Mouse (Mus musculus) gastrocnemius, postnatal 36 days (tissue): Measurements from ENCODE around the gene Gm21969. TPM values are rescaled to one million over a fixed set of nuclear protein-coding genes. Genes with fewer than 3 reads are reported as not detected.

Experiments used
- DNase-seq, 2 experiments: peaks; one replicate each; pipeline ENCODE4 v3.0.0; 2022
- intact Hi-C: fragments of 180-260 bp; cut with DNase I; formaldehyde crosslinking; loops from one replicate; pipeline ENCODE4 v1.15.1; 2025
- total RNA-seq, 2 experiments: library from RNA; stranded (reverse); gene quantifications; 2 replicates each; pipeline ENCODE4 v1.2.3; 2021

The Gm21969 gene
- total RNA-seq, 2 experiments from 2014 or later = not detected

DNA sequence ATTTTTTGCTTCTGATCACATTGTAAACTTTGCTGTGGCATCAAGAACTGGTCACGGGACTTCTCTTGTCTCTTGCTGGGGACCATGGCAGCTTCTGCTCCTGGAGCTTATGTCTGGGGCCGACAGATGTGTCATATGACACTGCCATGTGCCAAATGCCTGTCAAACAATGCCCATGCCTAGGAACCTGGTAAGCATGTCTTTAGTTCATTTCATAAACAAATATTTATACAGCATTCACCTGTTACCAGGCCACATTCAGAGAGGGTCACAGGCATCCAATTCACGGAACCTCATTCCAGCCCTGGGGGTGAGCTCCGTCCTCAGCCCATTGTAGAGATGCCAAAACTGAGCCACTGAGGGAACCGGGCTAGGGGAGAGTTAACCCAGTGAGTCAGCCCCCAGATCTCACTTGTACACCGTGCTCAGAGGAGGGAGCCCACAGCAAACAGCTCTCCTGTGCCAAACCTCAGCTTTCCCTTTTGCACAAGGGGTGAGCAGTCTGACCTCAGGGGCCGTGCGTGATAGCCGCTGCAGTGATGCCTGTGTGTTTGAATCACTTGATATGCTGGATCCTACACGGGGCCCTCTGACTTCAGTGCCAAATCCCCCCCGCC, 19.2 kb upstream of the Gm21969 start:
- DNase-seq = peak in 1 of 2 experiments; percentile 2
- intact Hi-C loops = no loop called here

DNA sequence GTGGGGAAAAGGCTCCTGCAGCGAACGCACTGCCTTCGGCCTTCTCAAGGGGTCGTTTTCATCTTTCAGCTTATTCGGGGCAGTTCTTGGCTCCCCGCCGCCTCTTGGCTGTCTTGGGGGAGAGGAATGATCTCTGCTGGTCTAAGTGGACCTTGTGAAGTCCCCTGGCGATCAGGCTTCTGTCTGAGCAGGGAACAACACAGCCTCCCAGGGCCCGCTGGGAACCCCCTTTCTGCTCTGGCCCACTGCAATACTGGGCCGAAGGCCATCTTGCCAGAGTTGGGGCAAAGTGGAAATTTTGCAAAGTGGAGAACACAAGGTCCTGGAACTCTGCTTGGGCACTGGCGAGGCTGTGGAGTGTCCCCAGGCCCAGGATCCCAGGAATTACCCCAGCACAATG, 18.3 kb upstream of the Gm21969 start:
- intact Hi-C loops = no loop called here
- no peak for DNase-seq

DNA sequence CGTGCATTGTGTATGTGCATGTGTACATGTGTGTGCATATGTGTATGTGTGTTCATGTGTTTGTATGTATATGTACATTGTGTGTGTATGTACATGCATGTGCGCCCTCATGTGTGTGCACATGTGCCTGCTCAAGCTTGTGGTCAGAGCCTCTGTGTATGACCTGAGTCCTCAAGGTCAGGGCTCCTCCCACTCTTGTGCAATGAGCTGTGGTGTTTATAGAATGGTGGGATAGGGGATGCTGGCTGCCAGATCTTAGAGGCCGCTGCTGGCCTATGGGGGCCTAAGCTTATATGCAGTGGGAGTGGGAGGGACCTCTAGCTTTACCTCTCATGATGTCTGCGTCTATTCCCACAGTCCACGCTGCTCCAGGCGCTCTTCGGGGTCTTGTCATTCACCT, 17.3 kb upstream of the Gm21969 start:
- intact Hi-C loops = no loop called here
- no peak for DNase-seq

DNA sequence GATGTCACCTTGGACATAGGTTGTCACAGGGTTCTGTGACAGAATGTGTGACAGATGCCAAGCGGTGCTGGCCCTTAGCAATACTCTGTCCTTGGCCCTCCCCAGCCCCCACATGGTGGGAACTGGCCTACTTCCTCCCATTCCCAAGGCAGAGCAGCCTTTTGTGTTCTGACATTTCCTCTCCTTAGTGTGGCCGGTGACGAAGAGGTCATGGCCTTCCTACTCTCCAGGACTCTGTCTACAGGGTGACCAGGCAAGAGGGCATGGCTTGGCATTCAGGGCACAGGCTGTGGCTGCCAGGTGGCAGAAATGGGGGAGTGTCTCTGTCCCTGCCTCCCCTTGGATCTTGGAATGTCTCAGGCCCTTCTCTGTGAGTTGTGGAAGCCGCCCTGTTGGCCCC, 15.6 kb upstream of the Gm21969 start:
- no peak for DNase-seq

DNA sequence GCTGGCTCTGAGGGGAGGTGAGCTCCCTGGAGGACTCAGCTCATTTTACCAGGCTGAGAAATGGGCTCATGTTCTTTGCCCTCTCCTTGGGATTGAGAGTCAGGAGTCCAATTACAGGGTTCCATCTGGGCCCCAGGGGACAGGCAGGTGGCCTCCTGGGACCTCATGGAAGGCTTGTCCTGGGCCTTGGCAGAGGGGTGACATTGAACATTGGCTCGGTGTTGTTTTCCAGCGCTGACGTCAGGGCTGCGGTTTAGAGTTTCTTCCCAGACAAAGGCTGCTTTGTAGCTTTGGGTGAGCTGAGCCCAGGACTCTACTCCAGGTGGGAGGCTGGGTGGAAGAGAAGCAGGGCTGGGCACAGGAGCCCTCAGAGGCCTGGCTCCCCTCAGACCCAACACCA, 15.2 kb upstream of the Gm21969 start:
- intact Hi-C loops = no loop called here
- DNase-seq = no peak

More for the DNA sequence above, 15.6 kb upstream of the Gm21969 start:
- intact Hi-C loops = no loop called here

DNA sequence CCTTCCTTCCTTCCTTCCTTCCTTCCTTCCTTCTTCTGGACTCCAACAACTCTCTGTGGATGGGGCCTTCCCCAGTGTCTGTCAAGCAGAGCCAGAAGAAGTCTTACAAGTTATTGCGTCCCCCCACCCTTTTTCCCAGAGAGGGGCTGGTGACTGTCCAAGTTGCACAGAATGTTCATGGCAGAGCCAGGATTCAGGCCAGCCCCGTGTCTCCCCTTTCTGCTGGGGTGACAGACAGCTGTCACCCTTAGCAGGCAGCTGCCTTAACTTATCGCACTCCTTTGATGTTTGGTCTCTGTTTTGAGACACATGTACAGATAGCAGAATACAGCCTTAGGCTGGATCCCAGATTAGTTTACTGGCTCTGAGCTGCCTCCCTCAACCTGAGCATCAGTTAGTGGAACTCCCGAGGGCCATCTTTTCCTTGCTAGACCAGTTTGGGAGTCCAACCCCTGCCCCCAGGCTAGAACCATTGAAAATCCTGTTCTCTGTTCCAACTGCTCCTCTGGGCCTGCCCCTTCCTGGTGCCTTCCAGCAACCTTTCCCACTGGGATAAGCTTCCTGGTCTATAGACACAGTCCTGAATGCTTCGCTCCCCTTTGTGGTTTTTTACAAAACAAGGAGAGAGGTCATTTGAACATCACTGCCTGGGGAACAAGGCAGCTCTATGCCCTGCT, 13.5 kb upstream of the Gm21969 start:
- DNase-seq = no peak
- intact Hi-C loops = no loop called here

DNA sequence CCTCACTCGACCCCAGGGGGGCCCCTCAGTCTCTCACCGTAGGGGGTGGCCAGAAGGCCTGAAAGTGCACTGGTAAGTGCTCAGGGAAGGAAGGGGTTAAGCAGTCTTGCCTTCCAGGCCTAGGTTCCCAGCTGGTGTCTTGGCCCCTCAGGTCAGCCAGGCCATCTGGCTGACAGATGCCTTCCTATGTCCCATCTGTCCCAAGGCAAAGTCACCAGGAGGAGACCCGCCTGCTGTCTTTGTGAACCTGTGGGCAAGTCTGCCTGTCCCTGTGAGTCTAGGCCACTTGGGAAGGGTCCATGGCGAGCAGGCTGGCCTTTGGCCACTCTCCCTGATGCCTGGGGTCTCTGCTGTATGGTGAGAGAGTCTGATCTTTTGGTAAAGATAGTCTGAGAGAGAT, 12.5 kb upstream of the Gm21969 start:
- no peak for DNase-seq
- intact Hi-C loops = no loop called here

DNA sequence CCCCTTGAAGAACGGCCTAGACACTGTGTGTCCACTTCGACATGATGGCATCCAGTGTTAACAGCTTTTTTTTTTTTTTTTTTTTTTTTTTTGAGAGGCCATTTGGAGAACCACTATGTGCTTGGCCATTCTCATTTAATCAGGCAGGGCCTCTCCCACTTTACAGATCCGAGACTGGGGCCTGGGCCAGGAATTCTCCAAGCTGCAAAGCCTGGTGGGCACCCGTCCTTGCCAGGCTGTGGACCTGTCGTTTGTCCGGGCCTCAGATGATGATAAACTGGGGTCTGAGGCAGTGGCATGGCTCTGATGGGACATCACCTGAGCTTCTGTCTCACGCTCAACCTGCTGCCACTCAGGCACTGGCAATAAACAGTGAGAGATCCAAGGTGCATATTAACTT, 10.1 kb upstream of the Gm21969 start:
- intact Hi-C loops = no loop called here

DNA sequence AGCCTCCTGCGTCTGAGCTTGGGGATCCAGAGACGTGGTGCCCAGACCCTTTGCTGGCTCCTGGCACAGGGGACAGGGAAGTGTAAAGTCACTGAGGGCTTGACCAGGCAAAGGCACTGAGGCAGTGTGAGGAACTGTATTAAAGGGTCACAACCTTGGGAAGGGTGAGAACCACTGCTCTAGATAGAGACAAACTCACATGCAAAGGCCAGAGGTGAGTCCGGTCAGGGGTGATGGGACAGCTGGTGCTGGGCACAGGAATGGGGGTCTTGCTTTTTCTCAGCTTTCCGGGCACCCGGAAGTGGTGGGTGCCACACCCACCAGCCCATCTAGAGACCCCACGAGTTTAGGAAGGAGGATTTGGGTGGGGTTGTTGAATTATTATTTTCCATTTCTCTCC, 9.6 kb upstream of the Gm21969 start:
- intact Hi-C loops = no loop called here
- DNase-seq = no peak

More for the DNA sequence above, 10.1 kb upstream of the Gm21969 start:
- no peak for DNase-seq

DNA sequence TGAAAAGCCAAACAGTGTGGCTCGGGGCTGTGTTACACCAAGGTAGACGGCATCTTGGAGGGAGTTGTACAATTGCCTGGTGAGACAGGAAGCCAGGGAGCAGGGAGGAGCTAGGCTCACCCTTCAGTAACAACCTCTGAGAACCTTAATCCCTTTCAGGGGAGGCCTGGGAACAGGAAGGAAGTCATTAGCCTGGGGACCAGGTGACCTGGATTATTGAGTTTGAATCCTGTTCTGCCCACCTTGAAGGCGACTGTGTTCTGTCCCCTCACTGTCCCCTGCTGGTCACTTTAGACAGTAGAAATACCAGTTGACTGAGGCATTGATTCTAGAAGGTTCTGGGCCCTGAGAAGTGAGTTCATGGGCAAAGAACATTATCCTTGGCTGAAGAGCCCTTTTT, 8.9 kb upstream of the Gm21969 start:
- intact Hi-C loops = no loop called here

DNA sequence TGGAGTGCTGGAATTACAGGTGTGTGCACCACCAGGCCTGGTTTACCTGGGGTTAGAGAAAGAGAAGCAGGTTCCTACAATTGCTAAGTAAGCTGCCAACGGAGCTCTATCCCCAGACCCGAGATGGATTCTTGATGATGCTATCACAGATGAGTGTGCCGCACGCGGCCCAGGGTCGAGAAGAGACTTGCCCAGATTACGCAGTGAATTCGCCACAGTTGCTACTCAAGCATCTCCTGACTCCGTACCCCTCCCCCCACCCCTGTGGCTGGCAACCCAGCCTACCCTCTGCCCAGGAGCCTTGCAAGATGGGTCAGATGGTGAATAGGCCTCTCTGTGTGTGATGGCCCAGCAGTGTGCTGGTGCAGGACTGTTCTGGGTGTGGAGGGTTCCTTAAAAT, 6.3 kb upstream of the Gm21969 start:
- intact Hi-C loops = no loop called here
- no peak for DNase-seq

More for the DNA sequence above, 8.9 kb upstream of the Gm21969 start:
- DNase-seq = no peak

DNA sequence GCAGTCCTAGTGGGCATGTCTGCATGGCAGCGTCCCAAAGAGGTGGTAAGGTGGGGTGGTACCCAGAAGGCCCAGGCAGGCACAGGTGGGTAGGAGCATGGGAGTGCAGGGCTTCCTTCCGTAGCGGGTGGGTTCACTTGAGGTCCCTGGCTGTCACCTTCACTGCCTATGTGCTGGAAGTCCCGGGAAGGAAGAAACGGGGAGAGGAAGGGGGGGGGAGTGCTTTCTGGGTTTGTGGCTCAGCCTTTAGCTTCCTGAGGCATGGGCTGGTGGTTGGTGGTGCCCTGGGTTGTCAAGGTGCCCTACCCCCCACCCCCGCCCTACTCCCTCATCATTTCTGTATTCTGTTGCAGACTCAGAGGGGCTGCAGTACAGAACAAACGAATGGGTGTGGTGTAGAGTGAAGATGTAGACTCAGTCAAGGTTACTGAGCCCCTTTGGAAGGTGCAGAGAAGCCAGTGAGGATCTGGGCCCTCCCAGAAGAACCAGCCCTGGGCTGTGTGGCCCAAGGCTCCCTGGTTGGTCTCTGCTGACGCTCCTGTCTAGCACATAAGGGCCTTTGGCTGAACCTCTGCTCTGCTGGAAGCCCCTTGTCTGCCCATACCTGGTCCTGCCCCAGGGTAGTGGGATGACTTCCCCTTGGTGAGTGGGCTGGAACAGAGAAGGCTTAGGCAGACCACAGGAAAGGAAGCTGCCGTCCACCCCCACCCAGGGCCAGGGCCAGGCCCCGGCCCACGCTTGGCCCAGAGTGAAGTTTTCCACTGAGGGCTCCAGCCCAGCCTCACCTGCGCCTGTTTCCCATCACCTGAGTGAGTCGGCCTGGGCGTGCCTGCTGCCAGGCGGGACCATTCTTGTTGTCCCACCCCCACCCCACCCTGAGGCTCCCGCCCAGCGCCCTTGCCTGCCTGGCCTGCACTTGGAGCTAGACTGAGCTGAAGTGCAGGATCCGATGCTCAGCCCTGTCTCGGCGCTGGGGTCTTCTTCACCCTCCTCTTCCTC, 5.4 kb upstream of the Gm21969 start:
- intact Hi-C loops = no loop called here
- DNase-seq = no peak

DNA sequence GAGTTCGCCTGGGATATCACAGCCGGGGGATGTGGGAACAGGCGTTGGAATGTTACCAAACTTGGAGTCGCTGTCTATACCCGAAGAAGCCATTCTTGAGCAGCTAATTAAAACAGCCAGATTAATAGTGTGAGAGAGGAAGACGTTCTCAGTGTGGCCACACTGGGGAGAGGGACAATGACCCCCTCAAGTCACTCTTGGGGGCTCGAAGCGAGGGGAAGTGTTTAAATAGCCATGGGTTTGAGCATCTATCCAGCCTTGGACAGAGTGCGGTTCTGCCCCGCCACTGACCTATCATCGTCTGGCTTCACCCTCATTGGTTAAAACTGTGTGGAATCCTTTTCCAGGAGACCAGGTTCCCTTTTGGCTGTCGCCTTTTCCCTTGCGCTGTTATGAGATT, 4.6 kb upstream of the Gm21969 start:
- intact Hi-C loops = no loop called here

DNA sequence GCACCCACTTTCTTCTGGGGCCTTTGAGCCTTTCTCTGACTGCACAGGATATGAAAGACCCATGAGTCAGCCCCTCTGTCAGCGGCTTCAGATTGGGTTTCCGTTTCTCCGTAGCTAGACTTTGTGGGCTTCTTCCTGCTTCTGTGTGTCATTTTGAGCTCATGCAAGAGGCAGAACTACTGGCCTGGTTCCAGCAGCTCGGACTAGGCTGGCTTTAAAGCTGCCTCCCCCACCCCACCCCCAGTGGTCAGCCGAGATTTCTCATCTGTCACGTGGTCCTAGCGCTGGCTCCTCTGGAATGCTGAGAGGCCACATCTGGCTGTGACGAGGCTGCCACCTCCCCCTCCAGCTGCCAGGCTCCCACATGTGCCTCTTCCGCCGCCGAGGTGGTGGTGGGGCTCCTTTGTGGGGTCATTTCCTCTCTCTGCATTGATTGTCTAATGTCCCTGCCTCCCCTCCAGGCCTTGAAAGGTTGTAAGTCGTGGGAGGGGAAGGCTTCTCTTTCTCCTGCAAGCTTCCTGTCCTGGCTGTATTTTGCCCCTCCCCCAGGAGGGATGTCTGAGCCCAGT, 4.0 kb upstream of the Gm21969 start:
- DNase-seq = peak; percentile 67 to 82
- intact Hi-C loops = no loop called here

More for the DNA sequence above, 4.6 kb upstream of the Gm21969 start:
- no peak for DNase-seq

DNA sequence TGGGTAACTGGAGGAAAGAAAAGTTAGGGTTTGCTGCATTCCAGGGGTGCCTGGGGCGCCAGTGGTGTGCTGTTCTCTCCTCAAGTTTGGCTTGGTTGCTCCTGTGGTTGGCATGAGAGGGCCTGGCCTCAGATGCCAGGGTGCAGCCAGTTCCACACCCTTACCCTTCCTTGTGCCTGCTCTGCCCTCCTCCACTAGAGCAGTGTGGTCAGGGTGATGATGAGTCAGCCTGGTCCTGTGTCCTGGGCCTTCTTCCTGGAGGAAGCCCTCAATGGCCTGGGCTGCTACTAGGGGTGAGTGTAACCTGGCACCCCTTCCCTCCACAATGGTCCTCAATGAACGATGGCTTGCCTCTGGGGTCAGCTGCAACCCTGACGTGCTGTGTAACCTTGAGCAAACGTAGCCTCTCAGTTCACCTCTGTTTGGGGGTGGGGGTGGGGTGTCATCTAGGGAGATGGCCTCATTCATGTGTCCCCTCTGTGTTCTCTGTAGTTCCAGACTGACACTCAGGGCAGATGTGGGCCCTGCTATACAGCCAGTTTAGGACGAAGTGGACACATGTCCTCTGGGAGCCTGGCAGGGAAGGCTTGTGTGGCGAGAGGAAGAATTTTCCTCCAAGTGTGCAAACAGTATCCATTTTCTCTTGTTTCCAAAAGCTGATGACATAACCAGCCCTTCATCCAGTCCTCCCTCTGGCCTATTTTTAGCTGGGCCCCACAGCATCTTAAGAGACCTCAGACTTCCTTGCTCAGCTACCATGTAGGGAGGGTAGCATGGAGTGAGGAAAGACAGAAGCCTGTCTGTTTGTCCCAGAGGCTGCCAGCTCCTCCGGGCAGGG, 1.2 kb upstream of the Gm21969 start:
- intact Hi-C loops = no loop called here

DNA sequence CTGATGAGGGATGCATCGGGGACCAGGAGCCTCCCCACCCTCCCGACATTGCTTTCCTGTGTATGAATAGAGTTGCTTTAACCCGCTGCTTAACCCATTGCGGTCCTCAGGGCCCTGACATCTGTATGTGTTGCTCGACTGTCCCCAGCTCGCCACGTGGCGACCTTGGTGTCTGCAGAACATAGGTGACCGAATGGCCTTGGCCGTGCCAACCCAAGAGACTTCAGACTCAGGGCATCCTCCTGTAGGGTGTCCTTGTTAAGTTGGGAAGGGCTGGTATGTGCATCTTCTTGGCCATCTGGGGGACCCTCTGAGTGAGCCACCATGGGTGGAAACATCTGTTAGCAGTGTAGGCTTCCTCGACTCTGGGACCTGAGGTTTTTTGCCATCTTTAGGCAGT, 2.2 kb downstream of the Gm21969 start:
- DNase-seq = no peak

More for the DNA sequence above, 1.2 kb upstream of the Gm21969 start:
- no peak for DNase-seq

DNA sequence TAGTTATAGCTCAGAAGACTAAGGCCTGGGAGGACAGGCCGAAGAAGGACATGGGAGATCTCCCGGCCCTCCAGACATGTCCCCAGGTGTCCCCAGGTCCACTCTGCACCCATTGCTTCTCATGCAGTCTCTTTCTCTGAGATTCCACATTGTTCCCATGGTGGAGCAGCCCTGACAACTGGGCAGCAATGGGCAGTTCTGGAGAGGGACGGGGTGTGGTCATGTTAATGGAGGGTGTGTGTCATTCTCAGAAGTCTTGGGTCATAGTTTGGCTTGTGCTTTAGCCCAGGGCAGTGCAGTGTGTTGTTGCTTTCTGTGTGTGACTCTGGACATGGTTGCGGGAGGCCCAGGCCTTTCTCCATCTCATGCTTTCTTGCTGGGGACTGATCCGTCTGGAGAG, 3.7 kb downstream of the Gm21969 start:
- intact Hi-C loops = no loop called here

More for the DNA sequence above, 2.2 kb downstream of the Gm21969 start:
- intact Hi-C loops = no loop called here

DNA sequence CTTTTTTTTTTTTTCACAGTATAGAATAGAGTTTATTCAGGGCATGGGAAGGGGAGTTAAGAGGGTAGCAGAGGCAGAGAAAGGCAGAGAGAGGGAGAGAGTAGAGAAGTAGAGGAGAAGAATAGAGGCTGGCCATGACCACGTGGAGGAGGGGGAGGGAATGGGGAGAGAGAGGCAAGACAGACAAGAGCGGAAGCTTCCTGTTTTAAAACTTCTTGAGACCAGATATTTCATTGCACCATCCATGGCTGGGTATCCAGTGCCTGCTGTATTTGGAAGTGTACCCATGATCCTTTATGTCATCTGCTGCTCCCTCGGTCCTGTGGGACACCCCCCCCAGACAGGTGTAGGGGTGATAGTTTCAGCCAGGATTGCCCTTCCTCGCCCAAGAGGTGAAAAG, 6.0 kb downstream of the Gm21969 start:
- DNase-seq = no peak
- intact Hi-C loops = no loop called here

More for the DNA sequence above, 3.7 kb downstream of the Gm21969 start:
- no peak for DNase-seq

DNA sequence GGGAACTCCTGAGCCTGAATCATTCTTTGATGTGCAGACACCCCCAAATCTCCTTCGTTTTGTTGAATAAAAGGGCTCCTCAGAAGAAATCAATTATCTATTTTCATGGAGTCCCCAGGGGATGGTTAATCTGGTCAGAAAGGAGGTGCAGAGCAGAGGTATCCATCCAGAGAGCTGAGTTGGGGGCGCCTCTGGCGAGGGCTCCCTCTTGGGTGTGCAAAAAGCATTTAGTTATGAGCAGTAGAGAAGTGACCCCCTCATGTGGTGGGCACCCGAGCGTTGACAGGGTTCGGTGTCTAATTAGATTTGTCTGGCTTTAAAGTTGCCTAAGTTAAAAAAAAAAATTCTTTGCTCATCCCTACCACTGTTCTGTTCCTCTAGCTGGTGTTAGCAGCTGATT, 8.0 kb downstream of the Gm21969 start:
- DNase-seq = no peak
- intact Hi-C loops = loop anchor here (2.0 to 5.0 kb wide), 2 partner anchors 39 to 140 kb away; no protein-coding TSS in a partner anchor

DNA sequence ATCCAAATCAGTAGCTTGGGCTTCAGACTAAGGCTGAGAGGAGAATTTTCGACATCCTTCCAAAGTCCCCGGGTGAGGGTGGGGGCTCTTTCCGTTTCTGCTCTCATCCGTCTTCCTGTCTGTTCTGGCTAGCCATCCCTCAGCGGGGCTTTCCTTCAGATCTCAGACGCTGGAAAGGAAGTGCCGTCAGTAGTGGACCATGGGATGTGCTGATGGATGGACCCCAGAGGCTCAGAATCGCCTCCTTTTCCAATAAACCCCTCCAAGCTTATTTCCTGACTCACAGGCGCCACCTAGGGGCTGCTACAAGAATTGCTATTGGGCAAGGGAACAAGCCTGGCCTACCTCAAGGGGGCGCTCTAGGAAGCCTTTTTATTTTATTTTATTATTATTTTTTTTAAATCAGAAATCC, 8.6 kb downstream of the Gm21969 start:
- intact Hi-C loops = loop anchor here (2.0 to 5.0 kb wide), 2 partner anchors 39 to 141 kb away; no protein-coding TSS in a partner anchor
- peak; percentile 79 to 84 for DNase-seq
